In the genomic region with DNA sequence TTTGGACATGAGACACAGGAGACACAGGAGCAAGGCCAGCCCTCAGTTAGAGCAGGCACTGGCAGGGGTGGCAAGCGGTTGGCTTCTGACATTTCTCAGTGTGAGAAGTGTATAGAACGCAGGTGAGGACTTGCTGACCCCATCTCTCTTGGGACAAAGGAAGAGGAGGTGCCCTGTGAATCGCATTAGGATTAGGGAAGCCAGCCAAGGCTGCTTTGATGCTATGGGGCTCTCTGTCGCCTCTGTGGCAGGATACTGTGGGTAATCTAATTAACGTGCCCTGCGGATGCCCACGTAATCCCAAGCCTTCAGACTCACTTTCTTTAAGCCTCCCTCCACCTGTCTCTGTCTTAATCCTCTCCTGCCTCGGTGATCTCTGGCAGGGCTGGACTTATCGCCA, we compare ENCODE assay signal across 8 mouse cellular contexts.
DNase-seq lines count a peak whose midpoint lies in the region; ATAC-seq and TF ChIP-seq lines count a peak whose summit lies in the region.

No protein-coding gene starts in this region.

- H3K4me3 ChIP-seq in lung, postnatal 0 days (ENCODE audit: low read depth, low read length), result no peak overlapping the region
- H3K4me3 ChIP-seq in hindbrain, embryonic 16.5 days (ENCODE audit: low read length), result no peak overlapping the region
- no peak overlapping the region for H3K4me3 ChIP-seq in midbrain, postnatal 0 days (ENCODE audit: low read depth, low read length)

- H3K9me3 ChIP-seq in lung, postnatal 0 days (ENCODE audit: low read length), result no peaks in the 10 kb centered on the region
- H3K9me3 ChIP-seq in hindbrain, embryonic 16.5 days (ENCODE audit: control insufficient read depth, low read length), result no peaks in the 10 kb centered on the region
- no peaks in the 10 kb centered on the region for H3K9me3 ChIP-seq in midbrain, postnatal 0 days (ENCODE audit: low read length)

- TF ChIP-seq CTCF in lung, postnatal 0 days (IDR thresholded peaks at IDR 0.05), result no peak
- no peak for TF ChIP-seq CTCF in midbrain, postnatal 0 days (IDR thresholded peaks at IDR 0.05)

- H3K27me3 ChIP-seq in lung, postnatal 0 days (replicated peaks; ENCODE audit: insufficient read depth, low read length), result no peaks in the 10 kb centered on the region
- no peaks in the 10 kb centered on the region for H3K27me3 ChIP-seq in hindbrain, embryonic 16.5 days (replicated peaks; ENCODE audit: control insufficient read depth, insufficient read depth, low read length)
- H3K27me3 ChIP-seq in midbrain, postnatal 0 days (ENCODE audit: insufficient read depth, low read length), result no peaks in the 10 kb centered on the region

- H3K4me1 ChIP-seq in lung, postnatal 0 days (ENCODE audit: insufficient read depth, low read depth, low read length), result peaks cover 37% of the 10 kb centered on the region; the same call in 1 of the 2 replicates
- peaks cover 49% of the 10 kb centered on the region for H3K4me1 ChIP-seq in hindbrain, embryonic 16.5 days (ENCODE audit: control insufficient read depth, insufficient read depth, low read depth, low read length)
- 0 out of 2 replicates have a peak, but pooled peaks cover 17% of the 10 kb centered on the region for H3K4me1 ChIP-seq in midbrain, postnatal 0 days (ENCODE audit: insufficient read depth, low read length)

- peak; percentile 56 for DNase-seq in cerebellum, adult 8-10 months
- no peak for DNase-seq in cerebellum, postnatal 4 days (ENCODE audit: low spot score in 2 of 2)
- DNase-seq in lung, postnatal 0 days (ENCODE audit: low spot score), result no peak
- no peak for DNase-seq in lung, postnatal 4 days
- DNase-seq in midbrain, postnatal 0 days (ENCODE audit: low spot score), result peak; percentile 52
- DNase-seq in embryo, embryonic 10.5 days (ENCODE audit: low spot score), result no peak
- DNase-seq in gastrocnemius, adult 8-10 months (ENCODE audit: low spot score in 2 of 2), result no peak

- H3K4me2 ChIP-seq in lung, postnatal 0 days (replicated peaks; ENCODE audit: low read depth, low read length), result no peak overlapping the region
- no peak overlapping the region for H3K4me2 ChIP-seq in hindbrain, embryonic 16.5 days (ENCODE audit: low read length)
- no peak overlapping the region for H3K4me2 ChIP-seq in midbrain, postnatal 0 days (ENCODE audit: low read depth, low read length, poor library complexity, severe bottlenecking)

- H3K27ac ChIP-seq in lung, postnatal 0 days (ENCODE audit: low read length), result 0 out of 2 replicates have a peak overlapping the region, but pooled peaks have one; percentile 27
- H3K27ac ChIP-seq in hindbrain, embryonic 16.5 days (ENCODE audit: low read depth, low read length), result 0 out of 2 replicates have a peak overlapping the region, but pooled peaks have one; percentile 8
- H3K27ac ChIP-seq in midbrain, postnatal 0 days (ENCODE audit: low read depth, low read length), result 0 out of 2 replicates have a peak overlapping the region, but pooled peaks have one; percentile 6

- no peak for ATAC-seq in lung, postnatal 0 days
- no peak for ATAC-seq in hindbrain, embryonic 16.5 days
- ATAC-seq in midbrain, postnatal 0 days (ENCODE audit: low FRiP score), result no peak

- no peaks in the 10 kb centered on the region for H3K36me3 ChIP-seq in lung, postnatal 0 days (ENCODE audit: insufficient read depth, low read length)
- no peaks in the 10 kb centered on the region for H3K36me3 ChIP-seq in hindbrain, embryonic 16.5 days (ENCODE audit: control insufficient read depth, insufficient read depth, low read length)
- H3K36me3 ChIP-seq in midbrain, postnatal 0 days (ENCODE audit: insufficient read depth, low read length), result 0 out of 2 replicates have a peak, but pooled peaks cover 4% of the 10 kb centered on the region

- no peak overlapping the region for H3K9ac ChIP-seq in lung, postnatal 0 days (replicated peaks; ENCODE audit: low read depth)
- no peak overlapping the region; the same call in 1 of the 2 replicates for H3K9ac ChIP-seq in hindbrain, embryonic 16.5 days (ENCODE audit: low read depth, low read length)
- peak overlapping the region; percentile 36; the same call in 1 of the 2 replicates for H3K9ac ChIP-seq in midbrain, postnatal 0 days (replicated peaks; ENCODE audit: low read length, poor library complexity, severe bottlenecking)

- WGBS in lung, postnatal 0 days, result 73% methylated on average over 9 of the region's 9 CpGs
- 39% methylated on average over 9 of the region's 9 CpGs for WGBS in hindbrain, embryonic 16.5 days
- WGBS in midbrain, postnatal 0 days, result 18% methylated on average over 9 of the region's 9 CpGs

- no peak for TF ChIP-seq EP300 in lung, postnatal 0 days (IDR thresholded peaks at IDR 0.05)

Comparison
In these comparisons a context has a peak if more than half of its experiments do, and no peak if none do; other contexts are left out.
1. DNase-seq: peak in cerebellum, adult 8-10 months (single experiment) and midbrain, postnatal 0 days (single experiment); none in cerebellum, postnatal 4 days (0 of 2), lung, postnatal 0 days (single experiment), lung, postnatal 4 days (0 of 2), embryo, embryonic 10.5 days (single experiment) and gastrocnemius, adult 8-10 months (0 of 2).
2. Peak in every context shown above with its lines, with median percentiles within 50 percentile points of each other: H3K27ac ChIP-seq.